Mouse (Mus musculus): ENCODE measurements around the gene Mapk8ip2. TPM values are rescaled to one million over a fixed set of nuclear protein-coding genes. Genes with fewer than 3 reads are reported as not detected.

Mapk8ip2 gene
- polyA plus RNA-seq, 2 experiments from 2014 or later = 0.34 TPM; not detected in 1

DNA sequence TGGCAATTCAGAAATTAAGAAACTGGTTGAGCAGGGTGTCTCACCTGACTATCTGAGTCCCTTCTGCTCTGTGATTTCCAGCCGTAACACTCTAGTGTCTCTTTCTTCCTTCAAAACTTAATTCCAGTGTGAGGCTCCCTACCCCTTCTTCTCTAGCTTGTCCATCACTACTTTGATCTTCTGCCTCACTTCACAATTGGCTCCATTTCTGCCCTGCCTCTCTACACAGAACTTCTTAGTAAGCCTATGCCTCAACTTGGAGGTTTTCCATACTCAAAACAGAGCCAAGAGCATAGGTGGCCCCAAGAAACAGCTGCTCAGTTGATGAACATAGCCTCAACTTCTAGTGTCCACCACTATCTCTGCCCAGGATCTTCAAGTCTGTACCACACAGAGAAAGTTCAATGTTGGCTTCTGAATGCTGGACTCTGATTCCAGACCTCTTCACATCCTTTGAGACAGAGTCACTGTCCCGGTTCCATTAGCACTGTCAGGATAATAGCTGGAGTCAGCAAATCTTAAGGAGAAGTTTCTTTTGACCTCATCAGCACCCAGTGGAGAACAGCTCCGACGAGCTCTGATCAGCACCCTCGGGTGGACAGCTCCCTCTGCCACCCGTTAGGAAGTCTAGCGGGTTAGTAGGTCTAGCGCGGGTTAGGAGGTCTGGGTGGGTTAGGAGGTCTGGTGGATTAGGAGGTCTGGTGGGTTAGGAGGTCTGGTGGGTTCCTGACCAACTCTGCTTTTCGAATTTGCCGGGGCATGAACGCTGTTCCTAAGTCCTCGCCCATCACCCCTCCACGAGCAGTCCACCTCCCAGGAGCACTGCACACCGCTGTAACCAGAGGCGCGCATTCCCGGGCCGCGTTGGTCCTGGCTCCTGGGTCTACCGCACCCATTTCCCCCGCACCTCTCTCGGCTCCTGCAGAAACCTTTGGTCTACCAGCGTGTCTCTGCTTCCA is 528 bp upstream of the Mapk8ip2 start:
- no peak for ATAC-seq

DNA sequence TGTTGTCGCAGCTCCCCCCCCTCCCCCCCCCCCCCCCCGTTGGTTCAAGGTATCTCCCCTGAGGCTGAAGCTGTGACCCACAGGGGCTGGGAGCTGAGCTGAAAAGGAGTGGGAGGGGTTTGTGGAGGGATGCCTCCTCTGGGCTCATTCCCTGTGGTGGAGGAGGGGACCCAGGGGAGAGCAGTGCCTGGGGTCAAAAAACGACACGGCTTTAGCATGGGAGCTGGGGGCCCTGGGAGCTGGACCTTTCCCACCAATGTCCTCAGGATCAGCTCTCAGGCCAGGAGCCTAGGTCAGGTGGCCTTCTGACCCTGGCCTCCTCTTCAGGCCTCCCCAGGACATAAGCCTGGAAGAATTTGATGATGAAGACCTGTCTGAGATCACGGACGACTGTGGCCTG is 1.1 kb downstream of the Mapk8ip2 start:
- ATAC-seq = no peak

GRCm38 (mm10) chr15:89455642-89456041 is 1.9 kb downstream of the Mapk8ip2 start:
- no peak for ATAC-seq

DNA sequence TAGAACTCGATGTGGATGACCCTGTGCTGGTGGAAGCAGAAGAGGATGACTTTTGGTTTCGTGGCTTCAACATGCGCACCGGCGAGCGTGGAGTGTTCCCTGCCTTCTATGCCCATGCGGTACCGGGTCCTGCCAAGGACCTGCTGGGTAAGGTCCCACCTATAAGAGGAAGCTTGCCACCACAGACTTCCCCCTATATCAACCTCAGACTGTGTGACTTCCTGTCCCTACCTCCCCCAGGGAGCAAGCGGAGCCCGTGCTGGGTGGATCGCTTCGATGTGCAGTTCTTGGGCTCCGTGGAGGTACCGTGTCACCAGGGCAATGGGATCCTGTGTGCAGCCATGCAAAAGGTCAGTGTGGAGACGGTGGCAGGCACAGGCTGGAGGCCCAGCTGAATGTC is 5.2 kb downstream of the Mapk8ip2 start:
- ATAC-seq = peak; percentile 57

- no peak for ATAC-seq
These were observed 6.1 kb downstream of the Mapk8ip2 start for GRCm38 (mm10) chr15:89459821-89460220.

GRCm38 (mm10) chr15:89460298-89460697 is 6.6 kb downstream of the Mapk8ip2 start:
- ATAC-seq = no peak

- no peak for ATAC-seq
These were observed 7.6 kb downstream of the Mapk8ip2 start for GRCm38 (mm10) chr15:89461321-89461720.

GRCm38 (mm10) chr15:89462176-89462575 is 8.5 kb downstream of the Mapk8ip2 start:
- ATAC-seq = no peak

GRCm38 (mm10) chr15:89463334-89464235 is 9.9 kb downstream of the Mapk8ip2 start:
- ATAC-seq = no peak

DNA sequence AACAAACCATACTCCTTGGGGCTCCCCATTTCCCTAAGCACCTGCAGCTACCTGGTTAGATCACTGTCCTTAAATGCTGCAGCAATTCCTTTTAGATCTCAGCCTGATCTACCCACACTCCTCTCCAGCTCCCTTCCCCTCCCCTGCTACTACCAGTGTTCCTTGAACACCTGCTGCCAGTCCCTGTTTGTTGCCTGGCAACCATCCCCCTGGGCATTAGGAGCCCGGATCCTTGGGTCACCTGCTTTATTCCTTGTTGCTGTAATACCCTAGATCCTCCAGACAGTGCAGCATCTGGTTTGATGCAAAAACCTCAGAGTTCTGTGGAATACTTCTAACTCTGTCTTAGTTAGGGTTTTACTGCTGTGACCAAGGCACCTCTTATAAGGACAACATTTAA is 11.3 kb downstream of the Mapk8ip2 start:
- ATAC-seq = no peak

DNA sequence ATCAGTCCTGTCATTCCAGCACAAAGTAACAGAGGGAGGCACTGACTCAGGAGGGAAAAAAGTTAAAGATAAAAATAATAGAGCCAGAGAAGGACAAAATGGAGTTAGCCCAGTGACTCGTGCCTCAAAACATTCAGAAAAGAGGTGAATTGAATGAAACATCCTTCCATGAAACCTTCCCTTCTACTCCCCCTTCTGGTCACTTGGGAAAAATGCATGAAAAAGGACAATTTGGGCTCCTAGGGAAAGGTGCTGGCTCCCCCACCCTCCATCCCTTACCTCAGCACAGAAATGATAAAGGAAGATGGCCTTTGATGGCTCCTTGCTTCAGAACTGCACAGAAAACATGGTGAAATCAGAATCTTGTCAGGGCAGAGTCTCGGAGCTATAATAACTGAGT is 14.9 kb downstream of the Mapk8ip2 start:
- no peak for ATAC-seq

GRCm38 (mm10) chr15:89471476-89471875 is 17.8 kb downstream of the Mapk8ip2 start:
- no peak for ATAC-seq

DNA sequence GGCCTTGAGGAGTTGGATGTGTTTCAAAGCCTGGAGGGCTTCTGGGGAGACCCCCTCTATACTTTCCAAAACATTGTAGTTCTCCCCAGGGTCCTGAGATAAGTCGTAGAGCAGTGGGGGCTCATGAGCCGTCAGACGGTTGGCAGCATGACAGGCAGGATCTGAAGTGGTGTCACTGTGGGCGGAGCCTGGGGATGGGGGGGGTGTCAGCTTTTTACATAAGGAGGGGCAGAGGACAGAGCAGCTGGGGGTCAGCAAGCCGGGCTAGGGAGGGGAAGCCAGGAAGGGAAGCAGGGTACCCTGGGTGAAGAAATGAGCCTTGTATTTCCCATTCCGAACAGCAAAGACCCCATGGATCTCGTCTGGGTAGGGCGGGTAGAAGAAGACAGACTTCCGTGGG is 19.7 kb downstream of the Mapk8ip2 start:
- ATAC-seq = no peak

- no peak for ATAC-seq
These were observed 20.2 kb downstream of the Mapk8ip2 start for GRCm38 (mm10) chr15:89473921-89474320.

GRCm38 (mm10) chr15:89474596-89475292 is 21.0 kb downstream of the Mapk8ip2 start:
- no peak for ATAC-seq

GRCm38 (mm10) chr15:89475293-89475600 is 21.5 kb downstream of the Mapk8ip2 start:
- no peak for ATAC-seq

GRCm38 (mm10) chr15:89475611-89476474 is 22.1 kb downstream of the Mapk8ip2 start:
- peak; percentile 99 for ATAC-seq

DNA sequence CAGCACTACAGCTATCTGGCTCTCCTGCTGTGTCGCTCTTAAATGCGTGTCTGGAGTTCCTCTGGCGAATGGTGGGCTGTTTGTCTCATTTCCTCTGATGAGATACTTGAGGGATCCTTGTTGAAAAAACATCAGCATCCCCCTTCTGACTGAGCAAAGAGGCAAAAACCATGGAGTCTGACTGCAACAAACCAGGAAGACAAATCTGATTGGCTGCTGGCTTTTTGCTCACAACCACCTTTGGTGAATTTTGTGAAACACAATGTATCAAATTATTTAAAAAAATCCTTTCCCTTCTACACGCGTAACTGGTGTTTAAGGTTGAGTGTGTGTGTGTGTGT is 22.7 kb downstream of the Mapk8ip2 start:
- peak; percentile 36 for ATAC-seq

DNA sequence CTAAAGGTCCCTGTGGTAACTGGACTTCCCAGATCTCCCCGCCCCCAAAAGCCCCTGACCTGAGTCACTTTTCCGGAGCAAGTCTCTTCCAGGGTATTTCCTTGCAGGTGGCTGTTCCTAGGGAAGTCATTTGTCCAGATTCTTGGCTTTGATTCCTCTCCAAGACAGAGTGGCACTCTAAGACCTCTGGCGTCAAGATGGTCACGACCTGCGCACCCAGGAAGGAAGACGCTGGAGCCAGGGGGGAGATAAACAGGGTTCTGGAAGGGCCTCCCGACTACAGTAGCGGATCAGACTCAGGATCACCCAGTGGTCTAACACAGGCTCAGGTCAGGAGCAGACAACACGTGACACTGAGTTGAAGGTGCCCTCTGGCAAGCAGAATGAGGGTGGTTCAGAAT is 23.4 kb downstream of the Mapk8ip2 start, which contains the start of gene Arsa:
Gene Arsa (minus strand): TSS at position 335 of the 401 bp plus-strand sequence.
- ATAC-seq = no peak

GRCm38 (mm10) chr15:89477806-89478205 is 24.1 kb downstream of the Mapk8ip2 start:
- no peak for ATAC-seq

- ATAC-seq = no peak
These were observed 24.9 kb downstream of the Mapk8ip2 start for GRCm38 (mm10) chr15:89478622-89479021.

GRCm38 (mm10) chr15:89480584-89480983 is 26.9 kb downstream of the Mapk8ip2 start:
- ATAC-seq = no peak
